Mouse (Mus musculus) cortical plate, adult 2 months (tissue): ENCODE results near the gene Pcsk4.
A peak's percentile ranks its signal among the peaks of the same experiment; 100 is the strongest.

Source experiments
- CTCF ChIP-seq: fragments of 200-500 bp; IDR thresholded peaks from 2 replicates; pipeline ENCODE4 v1.5.1; 2011; ENCODE audit warnings: mild to moderate bottlenecking, control low read depth, low read length; ENCODE audit not compliant: insufficient read depth; ENCODE audit errors: extremely low read depth
- POLR2A ChIP-seq: fragments of 200-500 bp; IDR thresholded peaks from 2 replicates; pipeline ENCODE4 v1.6.1; 2011; ENCODE audit warnings: mild to moderate bottlenecking, low read length, control low read depth; ENCODE audit not compliant: insufficient read depth; ENCODE audit errors: extremely low read depth

DNA sequence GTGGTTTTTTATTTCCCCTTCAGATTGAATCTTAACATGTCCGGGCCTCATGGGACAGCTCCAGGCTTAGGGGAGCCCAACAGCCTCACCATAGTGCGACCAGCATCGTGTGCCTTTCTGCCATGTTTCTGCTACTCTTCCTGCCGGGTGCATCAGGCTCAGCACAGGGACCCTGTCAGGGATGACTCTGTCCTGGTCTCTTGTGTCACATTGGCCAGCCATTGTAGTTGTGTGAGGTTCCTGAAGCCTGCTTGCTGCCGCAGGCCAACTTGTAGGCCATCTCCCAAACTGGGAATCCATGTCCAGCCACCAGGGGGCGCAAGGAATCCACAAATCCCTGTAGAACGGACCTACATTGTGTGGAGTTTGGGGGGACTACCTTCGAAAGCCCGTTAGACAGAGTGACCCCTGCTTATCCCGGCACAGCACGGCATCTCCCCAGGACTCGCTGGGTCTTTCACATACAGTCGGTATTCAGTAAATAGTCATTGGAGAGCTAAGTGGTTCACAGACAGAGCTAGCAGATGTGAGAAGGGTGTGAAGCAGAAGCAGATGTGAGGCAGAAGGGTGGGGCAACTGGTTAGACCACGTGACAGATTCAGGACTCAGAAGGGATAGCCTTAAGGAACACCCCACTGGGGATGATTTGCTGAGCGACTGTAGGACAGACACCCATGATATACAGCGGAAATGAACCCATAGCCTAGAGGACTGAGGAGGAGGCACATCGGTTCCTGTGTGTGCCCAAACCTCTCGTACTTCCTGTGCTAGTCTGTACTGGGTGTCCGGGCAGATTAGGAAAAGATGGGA lies 10.8 kb upstream of the Pcsk4 start:
- TF ChIP-seq CTCF, result peak; percentile 90
- TF ChIP-seq POLR2A, result no peak
